Mouse (Mus musculus) granulocyte monocyte progenitor cell, adult 5-6 weeks (primary cell): ENCODE results near the gene Slc52a3. TPM values are rescaled to one million over a fixed set of nuclear protein-coding genes. Genes with fewer than 3 reads are reported as not detected.

Experiments used
- ATAC-seq: replicated peaks from 2 replicates; pipeline ENCODE4 v1.8.0; 2016; ENCODE audit warnings: mild to moderate bottlenecking, moderate TSS enrichment, inconsistent platforms; ENCODE audit not compliant: poor library complexity, severe bottlenecking
- total RNA-seq, 2 experiments: library from RNA; stranded (forward) in 1 of 2; stranded (reverse) in 1 of 2; fragments of 200-712, 200-1000 nt in 1 of 2; fragments of >200 nt in 1 of 2; fragmentation: Nextera tagmentation in 1 of 2; gene quantifications; 2 replicates each; pipeline ENCODE4 v1.2.3; 2014 to 2017

The Slc52a3 gene
- total RNA-seq (2014; fragmentation: Nextera tagmentation) (not detected in 2 replicates), total RNA-seq (2017) (not detected in 2 replicates)

GRCm38 (mm10) chr2:151996229-151997189 lies at the start of gene Slc52a3:
TSS of gene Slc52a3 (plus strand) at chr2:151996511.
- peak; percentile 70 for ATAC-seq

DNA sequence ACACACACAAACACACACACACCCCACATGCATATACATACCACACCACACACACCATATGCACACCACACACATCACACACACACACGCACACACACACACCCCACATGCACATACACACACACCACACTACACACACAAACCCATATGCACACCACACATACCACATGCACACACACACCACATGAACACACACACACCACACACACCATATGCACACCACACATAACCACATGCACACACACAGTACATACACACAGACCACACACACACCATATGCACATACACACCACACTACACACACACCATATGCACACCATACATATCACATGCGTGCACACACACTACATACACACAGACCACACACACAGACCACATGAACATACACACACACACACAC lies 48.7 kb upstream of the Slc52a3 start:
- no peak for ATAC-seq

DNA sequence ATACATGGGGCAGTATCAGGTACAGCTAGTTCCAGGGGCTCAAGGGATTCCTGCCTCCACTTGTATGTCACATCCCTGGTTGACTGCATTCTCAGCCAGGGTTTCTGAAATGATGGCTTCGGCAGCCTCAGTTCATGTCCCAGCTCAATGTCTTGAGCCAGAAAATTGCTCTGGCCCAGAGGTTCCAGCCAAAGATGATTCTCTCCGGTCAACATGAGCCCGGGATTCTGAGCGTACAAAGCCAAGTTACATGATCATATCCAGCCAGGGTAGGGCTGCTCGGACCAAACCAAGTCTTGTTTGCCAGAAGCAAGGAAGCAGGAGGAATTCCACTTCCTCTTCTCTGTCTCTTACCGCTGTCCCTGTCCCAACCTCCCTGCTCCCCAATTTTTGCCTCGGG lies 48.0 kb upstream of the Slc52a3 start:
- no peak for ATAC-seq

DNA sequence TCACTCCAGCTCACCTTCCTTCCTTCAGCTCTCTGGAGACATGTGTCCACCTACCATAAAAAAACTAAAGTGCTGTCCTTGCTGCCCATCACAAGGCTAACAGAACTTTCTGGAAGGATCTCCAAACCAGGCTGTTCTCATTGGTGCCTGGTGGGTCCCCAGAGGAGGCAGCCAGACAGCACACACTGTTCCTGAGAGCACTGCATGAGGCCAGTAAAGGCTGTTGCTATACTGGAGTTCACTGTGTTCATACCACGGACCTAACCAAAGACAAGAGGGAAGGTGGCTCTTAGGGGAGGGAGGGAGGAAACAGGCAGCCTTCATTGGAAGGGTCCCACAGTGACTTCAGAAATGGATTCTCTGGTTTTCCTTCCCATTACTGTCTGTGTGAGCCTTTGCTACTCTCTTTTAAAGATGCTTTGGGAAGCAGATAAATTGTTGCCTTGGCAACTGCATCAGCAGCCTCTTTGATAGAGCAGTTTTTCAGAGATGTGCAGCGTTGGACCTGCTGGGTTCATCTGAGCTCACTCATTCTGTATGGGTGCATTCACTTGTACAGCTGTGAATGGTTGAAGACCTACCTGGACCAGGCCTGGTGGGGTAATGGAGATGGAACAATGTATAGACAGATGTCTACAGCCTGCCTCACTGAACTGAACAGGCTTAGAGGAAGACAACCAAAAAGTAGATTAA lies 47.1 kb upstream of the Slc52a3 start:
- ATAC-seq = no peak

GRCm38 (mm10) chr2:151953665-151954064 lies 42.6 kb upstream of the Slc52a3 start:
- ATAC-seq = no peak

GRCm38 (mm10) chr2:151956500-151957137 lies 39.7 kb upstream of the Slc52a3 start:
- ATAC-seq = no peak

- ATAC-seq = no peak
These were observed 37.0 kb upstream of the Slc52a3 start for GRCm38 (mm10) chr2:151959274-151959673.

GRCm38 (mm10) chr2:151961284-151962196 lies 34.8 kb upstream of the Slc52a3 start:
- ATAC-seq = no peak

- no peak for ATAC-seq
These were observed 33.8 kb upstream of the Slc52a3 start for GRCm38 (mm10) chr2:151962474-151962873.

DNA sequence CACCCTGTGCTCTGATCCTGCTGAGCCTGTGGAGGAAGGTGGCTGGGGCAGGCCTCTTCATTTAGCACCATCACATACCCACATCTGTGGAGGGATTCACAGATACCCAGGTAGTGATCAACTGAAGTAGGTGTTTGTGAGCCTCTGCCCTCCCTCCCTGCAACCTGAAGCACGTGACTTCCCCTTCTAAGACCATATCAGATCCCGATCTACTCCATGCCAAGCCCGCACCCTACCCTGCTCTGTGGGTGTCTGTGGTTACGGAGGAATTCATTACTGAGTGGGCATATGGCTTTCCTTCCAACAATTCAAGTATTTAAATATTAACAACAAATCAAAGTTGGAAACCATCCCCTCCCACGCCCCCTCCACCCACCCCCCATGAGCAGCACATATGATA lies 33.0 kb upstream of the Slc52a3 start:
- 0 out of 2 replicates have a peak, but pooled peaks have one; percentile 6 for ATAC-seq

DNA sequence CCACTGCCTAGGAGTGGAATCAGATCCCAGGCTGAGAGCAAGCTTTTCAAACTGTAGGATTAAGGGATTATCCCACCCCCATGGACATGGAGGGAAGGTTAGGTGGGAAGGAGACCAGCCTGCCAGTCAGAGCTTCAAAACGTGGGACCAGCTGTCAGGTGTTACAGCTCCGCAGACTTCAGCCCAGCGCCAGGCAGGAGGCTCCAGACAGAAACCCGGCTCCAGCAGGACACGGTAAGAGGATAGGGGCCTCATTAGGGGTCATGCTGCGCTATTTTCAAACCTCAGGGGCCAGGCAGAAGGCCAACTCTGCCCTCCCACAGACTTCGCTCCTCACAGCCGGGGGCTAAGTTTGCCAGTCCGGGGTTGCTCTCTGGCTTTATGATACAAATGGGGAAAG lies 32.3 kb upstream of the Slc52a3 start:
- ATAC-seq = no peak

DNA sequence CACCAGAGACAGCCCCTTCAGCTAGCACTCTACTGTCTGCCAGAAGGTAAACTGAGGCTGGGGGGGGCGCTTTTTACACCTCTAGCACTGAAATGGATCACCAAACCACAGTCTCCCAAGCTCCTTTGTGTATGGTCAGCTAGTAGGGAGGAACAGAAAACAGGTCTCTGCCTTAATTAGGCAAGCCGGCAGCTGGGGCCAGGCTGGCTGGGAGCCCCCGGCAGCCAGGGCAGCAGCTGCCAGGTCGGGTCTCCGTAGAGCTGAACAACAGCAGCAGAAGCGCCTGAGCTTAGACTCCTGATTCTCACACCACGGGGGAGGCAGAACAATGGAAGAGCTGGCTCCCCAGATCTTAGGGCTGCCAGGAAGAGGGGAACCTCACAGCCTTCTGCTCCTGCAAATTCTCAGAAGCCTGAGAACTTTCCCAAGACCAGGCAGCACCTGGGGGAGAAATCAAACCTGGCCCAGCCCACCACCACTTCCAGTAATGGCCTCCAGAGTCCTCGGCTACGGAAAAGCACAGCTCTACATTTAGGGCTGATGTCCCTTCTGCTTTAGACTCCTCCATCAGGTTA lies 29.0 kb upstream of the Slc52a3 start:
- no peak for ATAC-seq

DNA sequence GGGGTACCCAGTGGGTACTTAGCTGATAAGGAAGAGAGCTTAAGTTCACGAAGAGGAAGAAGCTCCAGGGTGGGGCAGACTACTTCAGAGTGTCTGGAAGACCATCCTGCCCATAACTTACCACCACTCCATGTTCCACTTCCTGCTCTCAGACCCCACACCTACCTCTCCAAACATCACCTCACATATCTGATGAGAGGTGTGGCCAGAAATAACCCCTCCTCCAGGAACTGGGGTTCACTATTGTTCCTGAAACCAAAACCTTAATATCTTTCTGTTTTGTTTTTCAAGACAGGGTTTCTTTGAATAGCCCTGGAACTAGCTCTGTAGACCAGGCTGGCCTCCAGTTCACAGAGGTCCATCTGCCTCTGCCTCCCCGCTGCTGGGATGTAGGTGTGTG lies 28.5 kb upstream of the Slc52a3 start:
- ATAC-seq = 0 out of 2 replicates have a peak, but pooled peaks have one; percentile 4

DNA sequence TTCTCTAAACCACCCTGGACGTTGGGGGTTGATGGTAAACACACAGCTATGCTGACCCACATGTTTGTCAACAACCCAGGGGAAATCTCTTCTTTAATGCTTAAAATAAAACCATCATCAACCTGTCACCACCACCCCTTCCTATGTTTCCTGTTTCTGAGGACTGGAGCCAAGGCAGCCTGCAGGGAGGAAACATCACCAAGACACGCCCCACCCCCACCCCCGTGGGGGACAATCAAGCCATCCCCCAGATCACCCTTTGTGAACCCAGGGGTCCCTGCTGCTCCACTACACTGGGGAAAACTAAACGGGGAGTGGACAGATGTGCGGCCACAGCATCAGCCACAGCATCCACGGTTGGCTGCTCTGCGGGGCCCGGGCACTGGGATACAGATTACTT lies 27.9 kb upstream of the Slc52a3 start:
- no peak for ATAC-seq

GRCm38 (mm10) chr2:151968986-151969385 lies 27.3 kb upstream of the Slc52a3 start:
- ATAC-seq = no peak

DNA sequence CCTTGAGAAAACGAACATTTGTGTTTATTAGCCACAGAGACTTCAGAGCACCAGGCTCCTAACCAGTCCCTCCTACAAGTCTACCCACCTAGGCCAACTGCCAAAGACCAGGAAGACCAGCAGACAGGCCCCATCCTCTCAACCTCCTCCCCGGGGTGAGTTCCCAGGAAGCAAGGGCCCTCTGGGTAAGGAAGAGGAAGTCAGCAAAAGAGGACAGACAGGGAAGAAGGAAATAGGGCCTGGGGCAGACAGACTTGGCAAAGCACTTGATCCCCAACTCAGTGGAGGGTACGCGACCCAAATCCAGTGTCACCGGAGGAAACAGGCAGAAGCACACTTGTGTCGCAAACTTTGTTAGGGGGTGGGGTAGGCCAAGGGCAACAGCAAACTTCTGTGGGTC lies 26.9 kb upstream of the Slc52a3 start:
- no peak for ATAC-seq

GRCm38 (mm10) chr2:151970191-151971172 lies 25.8 kb upstream of the Slc52a3 start:
- peak; percentile 47 for ATAC-seq

DNA sequence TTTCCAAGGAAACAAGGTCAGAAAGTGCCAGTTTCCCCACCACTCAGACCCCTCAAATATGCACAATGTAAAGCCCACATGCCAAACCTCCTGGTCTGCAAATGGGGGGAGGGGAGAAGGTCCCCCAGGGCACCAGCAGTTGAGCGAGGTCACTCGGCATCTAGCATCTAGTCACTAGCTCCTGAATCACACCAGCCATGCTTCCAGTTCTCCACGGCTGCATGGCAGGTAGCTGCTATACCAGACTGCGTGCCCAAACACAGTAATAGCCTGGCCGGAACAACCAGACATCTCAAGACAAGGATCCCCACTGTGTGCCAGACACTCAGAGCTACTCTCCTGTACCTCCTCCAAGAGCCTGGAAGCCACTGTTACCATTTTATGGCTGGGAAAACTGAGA lies 24.6 kb upstream of the Slc52a3 start:
- no peak for ATAC-seq
